In genomic region chr5:37826706-37827625, GRCm38 (mm10) we compare ENCODE assay signal across 10 mouse cellular contexts. TPM values are rescaled to one million over a fixed set of nuclear protein-coding genes. Genes with fewer than 3 reads are reported as not detected.
DNase-seq lines count a peak whose midpoint lies in the region; ATAC-seq and TF ChIP-seq lines count a peak whose summit lies in the region.
"Had no signal": no experiment of that assay in that cellular context is flagged by ENCODE, and none has a peak within 500 bp of the region (broad histone marks: within the 10 kb centered on the region; RNA-seq: fewer than 3 reads in every experiment).

No protein-coding gene starts in this region.

- H3K4me1 ChIP-seq in E14TG2a.4 (replicated peaks; ENCODE audit: low read depth, low read length): peaks cover 80% of the 10 kb centered on the region
- H3K4me1 ChIP-seq in forebrain, postnatal 0 days (ENCODE audit: insufficient read depth): no peaks in the 10 kb centered on the region
- H3K4me1 ChIP-seq in limb, embryonic 14.5 days (ENCODE audit: control insufficient read depth, insufficient read depth, low read length): peaks cover 20% of the 10 kb centered on the region

- WGBS in forebrain, postnatal 0 days: 1% methylated on average over 59 of the region's 59 CpGs
- WGBS in limb, embryonic 14.5 days: 3% methylated on average over 59 of the region's 59 CpGs

- no peaks in the 10 kb centered on the region for H3K36me3 ChIP-seq in E14TG2a.4 (ENCODE audit: insufficient read depth, low read length)
- H3K36me3 ChIP-seq in forebrain, postnatal 0 days (ENCODE audit: insufficient read depth): no peaks in the 10 kb centered on the region
- H3K36me3 ChIP-seq in limb, embryonic 14.5 days (ENCODE audit: control insufficient read depth, insufficient read depth, low read length): no peaks in the 10 kb centered on the region

- TF ChIP-seq CTCF in E14TG2a.4 (conservative IDR thresholded peaks at IDR 0.05; ENCODE audit: low read length): no peak
- TF ChIP-seq CTCF in forebrain, postnatal 0 days (IDR thresholded peaks at IDR 0.05; ENCODE audit: low read depth): no peak

- H3K9ac ChIP-seq in forebrain, postnatal 0 days: no peak overlapping the region
- peak overlapping the region; percentile 51 for H3K9ac ChIP-seq in limb, embryonic 14.5 days (ENCODE audit: low read depth, low read length, severe bottlenecking)

- DNase-seq in ES-CJ7 (ENCODE audit: low read depth, low spot score): peak; percentile 53
- peak; percentile 45 for DNase-seq in forebrain, postnatal 0 days
- no peak for DNase-seq in limb, embryonic 14.5 days (ENCODE audit: low spot score)
- DNase-seq in layer of hippocampus, adult 18-20 months (ENCODE audit: low spot score in 2 of 2): no peak
- DNase-seq in urinary bladder, adult 18-20 months (ENCODE audit: low spot score in 2 of 2): no peak
- DNase-seq in left cerebral cortex, postnatal 10 days (ENCODE audit: extremely low spot score in 1 of 2, low spot score in 2 of 2): no peak
- DNase-seq in thymus, postnatal 25 days: no peak
- DNase-seq: kidney, adult 8-10 months had no signal

- H3K9me3 ChIP-seq in E14TG2a.4 (ENCODE audit: low read length): no peaks in the 10 kb centered on the region
- H3K9me3 ChIP-seq in forebrain, postnatal 0 days (ENCODE audit: low read length): no peaks in the 10 kb centered on the region
- no peaks in the 10 kb centered on the region for H3K9me3 ChIP-seq in limb, embryonic 14.5 days (ENCODE audit: control insufficient read depth, low read length)

- no peak for ATAC-seq in forebrain, postnatal 0 days
- no peak for ATAC-seq in limb, embryonic 14.5 days (ENCODE audit: low FRiP score, low read depth)

- intact Hi-C loops in left cerebral cortex, postnatal 10 days (cut with DNase I): loop anchor here (5.0 kb wide), 2 partner anchors 210 to 260 kb away; partner anchors contain the start of gene Stx18

- no peak overlapping the region for H3K4me2 ChIP-seq in forebrain, postnatal 0 days (ENCODE audit: low read depth)
- H3K4me2 ChIP-seq in limb, embryonic 14.5 days (replicated peaks; ENCODE audit: low read depth, low read length, severe bottlenecking): peak overlapping the region; percentile 84

- H3K27ac ChIP-seq in forebrain, postnatal 0 days (ENCODE audit: low read depth, low read length): no peak overlapping the region
- H3K27ac ChIP-seq in limb, embryonic 14.5 days (replicated peaks; ENCODE audit: low read depth, low read length): peak overlapping the region; percentile 64
- H3K27ac ChIP-seq: macrophage had no signal

- H3K27me3 ChIP-seq in E14TG2a.4 (ENCODE audit: insufficient read depth, low read length): peaks cover 91% of the 10 kb centered on the region
- H3K27me3 ChIP-seq in forebrain, postnatal 0 days (ENCODE audit: insufficient read depth, low read length): peaks cover 70% of the 10 kb centered on the region
- peaks cover 76% of the 10 kb centered on the region for H3K27me3 ChIP-seq in limb, embryonic 14.5 days (ENCODE audit: control insufficient read depth, insufficient read depth, low read length)

- no peak for TF ChIP-seq POLR2A in limb, embryonic 14.5 days (IDR thresholded peaks at IDR 0.05; ENCODE audit: borderline replicate concordance, extremely low read depth, insufficient read depth, insufficient read length)

- H3K4me3 ChIP-seq in E14TG2a.4 (replicated peaks; ENCODE audit: low read length): peak overlapping the region; percentile 52
- H3K4me3 ChIP-seq in forebrain, postnatal 0 days (ENCODE audit: low read depth, low read length): no peak overlapping the region
- H3K4me3 ChIP-seq in limb, embryonic 14.5 days (replicated peaks; ENCODE audit: low read length): peak overlapping the region; percentile 60

RNA-seq across cellular contexts. Expression of gene Msx1, which starts 2.6 kb away (rescaled TPM):
- 7.0 and 7.4 TPM in 2 replicates for total RNA-seq in forebrain, postnatal 0 days (2014; rRNA removed)
- polyA plus RNA-seq in forebrain, postnatal 0 days (2015; fragmentation: Nextera tagmentation; extraction: Ambion mirVana): 16.5 and 17.2 TPM in 2 replicates
- polyA plus RNA-seq in limb, embryonic 14.5 days (2012; rRNA removed): 81.2 and 120 TPM in 2 replicates
- 122 and 166 TPM in 2 replicates for polyA plus RNA-seq in limb, embryonic 14.5 days (2014; fragmentation: Nextera tagmentation; extraction: Ambion mirVana)
- total RNA-seq in layer of hippocampus, adult 18-20 months (2021): 1 to 10 TPM; 4.9 to 6.3 TPM
- 1 to 10 TPM; 2.6 to 3.4 TPM for total RNA-seq in left cerebral cortex, postnatal 10 days (2021)
- polyA plus RNA-seq: macrophage had no signal

Comparison
In these comparisons a context has a peak if more than half of its experiments do, and no peak if none do; other contexts are left out.
1. DNase-seq: peak in ES-CJ7 (single experiment) and forebrain, postnatal 0 days (single experiment); none in limb, embryonic 14.5 days (single experiment), layer of hippocampus, adult 18-20 months (0 of 2), urinary bladder, adult 18-20 months (0 of 2), left cerebral cortex, postnatal 10 days (0 of 2) and thymus, postnatal 25 days (single experiment).